Mouse (Mus musculus) erythroblast, embryonic 14.5 days (primary cell): ENCODE results near the gene Tmem200b.

Source experiments
- GATA1 ChIP-seq: IDR thresholded peaks from 2 replicates; pipeline ENCODE4 v1.6.1; 2012; ENCODE audit warnings: low read length, inconsistent platforms, mixed read lengths
- TAL1 ChIP-seq: IDR thresholded peaks from 3 replicates; pipeline ENCODE4 v1.6.1; 2012; ENCODE audit warnings: low read length, inconsistent platforms, mixed read lengths

DNA sequence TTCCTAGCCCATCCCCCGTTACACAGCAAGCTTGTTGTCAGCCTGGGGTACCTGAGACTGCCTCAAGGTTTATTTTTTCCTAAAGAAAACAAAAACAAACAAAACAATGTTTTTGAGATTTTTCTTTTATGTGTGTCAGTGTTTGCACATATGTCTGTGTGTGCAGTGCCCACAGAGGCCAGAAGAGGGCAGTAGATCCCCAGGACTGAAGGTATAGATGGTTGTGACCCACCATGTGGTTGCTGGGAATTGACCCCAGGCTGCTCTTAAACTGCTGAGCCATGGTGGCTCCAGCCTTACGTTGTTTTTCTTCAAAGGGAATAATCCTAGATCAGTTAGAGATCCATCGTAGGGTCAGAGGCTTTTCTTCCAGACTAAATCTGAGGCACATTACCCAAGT is 13.7 kb upstream of the Tmem200b start:
- TF ChIP-seq GATA1: no peak
- no peak for TF ChIP-seq TAL1
